Mouse (Mus musculus): ENCODE measurements around the gene Vax2.

Vax2 gene

GRCm38 (mm10) chr6:83711067-83711675, at the start of gene Vax2:
Vax2 (plus strand) TSS chr6:83711264.
- WGBS, result under 1% methylated on average over 37 of the region's 46 CpGs

- 84% methylated on average over 2 of the region's 2 CpGs for WGBS
Measured at GRCm38 (mm10) chr6:83665009-83665408, 46.1 kb upstream of the Vax2 start.

GRCm38 (mm10) chr6:83673395-83673794, 37.7 kb upstream of the Vax2 start:
- 17% methylated on average over 4 of the region's 4 CpGs for WGBS

- 82% methylated on average over 4 of the region's 4 CpGs for WGBS
Measured at GRCm38 (mm10) chr6:83677757-83678156, 33.3 kb upstream of the Vax2 start, which contains the start of gene Cd207. Cd207 (minus strand) TSS chr6:83677857.

GRCm38 (mm10) chr6:83689374-83689773, 21.7 kb upstream of the Vax2 start:
- WGBS, result 84% methylated on average over 4 of the region's 4 CpGs

GRCm38 (mm10) chr6:83690277-83690676, 20.8 kb upstream of the Vax2 start:
- 20% methylated on average over 5 of the region's 5 CpGs for WGBS

- 62% methylated on average over 2 of the region's 2 CpGs for WGBS
Measured at GRCm38 (mm10) chr6:83690936-83691335, 20.1 kb upstream of the Vax2 start.

- WGBS, result 4% methylated on average over 12 of the region's 12 CpGs
Measured at GRCm38 (mm10) chr6:83692962-83693361, 18.1 kb upstream of the Vax2 start.

GRCm38 (mm10) chr6:83693835-83694234, 17.2 kb upstream of the Vax2 start:
- WGBS, result 1% methylated on average over 9 of the region's 9 CpGs

GRCm38 (mm10) chr6:83695731-83696130, 15.3 kb upstream of the Vax2 start:
- WGBS, result 17% methylated on average over 3 of the region's 3 CpGs

GRCm38 (mm10) chr6:83696684-83697083, 14.4 kb upstream of the Vax2 start:
- 11% methylated on average over 7 of the region's 7 CpGs for WGBS

- WGBS, result 9% methylated on average over 8 of the region's 8 CpGs
Measured at GRCm38 (mm10) chr6:83697932-83698331, 13.1 kb upstream of the Vax2 start.

- 8% methylated on average over 5 of the region's 5 CpGs for WGBS
Measured at GRCm38 (mm10) chr6:83699971-83700370, 11.1 kb upstream of the Vax2 start.

GRCm38 (mm10) chr6:83701001-83701400, 10.1 kb upstream of the Vax2 start:
- 3% methylated on average over 11 of the region's 11 CpGs for WGBS

- WGBS, result 2% methylated on average over 53 of the region's 53 CpGs
Measured at GRCm38 (mm10) chr6:83702146-83702999, 8.7 kb upstream of the Vax2 start.

GRCm38 (mm10) chr6:83703000-83703721, 7.9 kb upstream of the Vax2 start:
- WGBS, result 3% methylated on average over 27 of the region's 27 CpGs

- 4% methylated on average over 10 of the region's 10 CpGs for WGBS
Measured at GRCm38 (mm10) chr6:83703722-83704078, 7.4 kb upstream of the Vax2 start.

- 16% methylated on average over 1 of the region's 1 CpGs for WGBS
Measured at GRCm38 (mm10) chr6:83704294-83704693, 6.8 kb upstream of the Vax2 start.

GRCm38 (mm10) chr6:83704701-83705100, 6.4 kb upstream of the Vax2 start:
- 30% methylated on average over 5 of the region's 5 CpGs for WGBS

GRCm38 (mm10) chr6:83707738-83708510, 3.1 kb upstream of the Vax2 start:
- WGBS, result 10% methylated on average over 6 of the region's 6 CpGs

- 2% methylated on average over 32 of the region's 32 CpGs for WGBS
Measured at GRCm38 (mm10) chr6:83710361-83711066, 550 bp upstream of the Vax2 start.
